Mouse (Mus musculus): ENCODE data around the gene Cd84.

DNA sequence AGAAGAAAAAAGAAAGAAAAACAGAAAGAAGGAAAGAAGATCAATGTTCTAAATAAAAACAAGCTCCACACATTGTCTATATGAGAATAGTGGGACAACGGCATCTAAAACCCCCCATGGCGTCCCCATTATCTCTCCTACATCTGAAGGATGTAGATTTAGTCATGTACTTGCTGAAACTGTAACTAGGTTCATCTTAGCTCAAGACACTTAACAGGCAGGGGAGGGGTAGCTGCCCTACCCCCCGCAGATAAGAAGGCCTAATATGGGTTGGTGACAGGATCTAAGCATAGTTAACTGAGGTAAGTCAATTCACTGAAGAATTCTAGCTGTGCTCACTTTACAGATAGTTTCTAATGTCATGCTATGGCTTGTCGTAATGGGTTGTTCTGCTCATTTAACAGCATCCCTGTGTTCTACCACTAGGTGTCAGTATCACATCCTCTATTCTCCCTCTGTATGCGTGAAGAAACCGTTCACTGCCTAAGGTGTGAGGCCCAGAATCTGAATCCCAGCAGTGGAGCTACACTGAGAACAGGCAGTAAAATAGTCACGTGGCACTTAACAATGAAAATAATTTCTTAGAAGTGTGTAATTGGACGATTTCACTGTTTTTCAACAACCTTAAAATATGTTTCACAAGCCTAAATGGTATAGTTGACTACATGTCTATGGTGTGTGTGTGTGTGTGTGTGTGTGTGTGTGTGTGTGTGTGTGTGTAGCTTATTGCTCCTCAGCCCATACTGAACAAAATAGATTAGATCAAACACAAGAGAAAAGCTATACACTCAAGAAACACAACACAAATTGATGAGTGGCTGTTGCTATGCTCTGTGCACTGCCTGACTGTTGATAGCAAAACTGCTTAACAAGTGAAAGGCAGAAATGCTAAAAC, 23.7 kb upstream of the Cd84 start:
- TF ChIP-seq CTCF (IDR thresholded peaks at IDR 0.05; ENCODE audit: low read depth) (peak; percentile 84), EP300 (IDR thresholded peaks at IDR 0.05; ENCODE audit: low read depth) (no peak)

All from heart, postnatal 0 days (tissue).